Mouse (Mus musculus) liver, adult 2 months (tissue): Measurements from ENCODE around the gene Gsx1. TPM values are rescaled to one million over a fixed set of nuclear protein-coding genes. Genes with fewer than 3 reads are reported as not detected.

Experiments used
- DNase-seq: peaks from one replicate; pipeline ENCODE4 v3.0.0-alpha.2; 2011; ENCODE audit warnings: low read depth, low spot score; ENCODE audit errors: extremely low read depth
- H3K27ac ChIP-seq: fragments of 200-500 bp; replicated peaks from 2 replicates; pipeline ENCODE4 v1.5.1; 2012; ENCODE audit warnings: low read depth, mild to moderate bottlenecking, control low read depth, inconsistent platforms, low read length; ENCODE audit not compliant: insufficient read depth
- H3K27me3 ChIP-seq: fragments of 200-500 bp; 2 replicates; pipeline ENCODE4 v1.6.1; 2012; ENCODE audit warnings: mild to moderate bottlenecking, moderate library complexity, low read length, inconsistent platforms; ENCODE audit not compliant: control insufficient read depth, insufficient read depth
- H3K36me3 ChIP-seq: fragments of 200-500 bp; 2 replicates; pipeline ENCODE4 v1.6.1; 2012; ENCODE audit warnings: low read length, inconsistent platforms; ENCODE audit not compliant: control insufficient read depth, insufficient read depth
- H3K4me1 ChIP-seq: fragments of 200-500 bp; 2 replicates; pipeline ENCODE4 v1.6.1; 2011; ENCODE audit warnings: low read length; ENCODE audit not compliant: control insufficient read depth, insufficient read depth
- H3K4me3 ChIP-seq: fragments of 200-500 bp; 2 replicates; pipeline ENCODE4 v1.5.1; 2011; ENCODE audit warnings: low read depth, mild to moderate bottlenecking, control low read depth, low read length, moderate library complexity; ENCODE audit not compliant: insufficient read depth
- H3K79me2 ChIP-seq: fragments of 200-500 bp; 2 replicates; pipeline ENCODE4 v1.6.1; 2012; ENCODE audit warnings: inconsistent platforms, mild to moderate bottlenecking, low read length, moderate library complexity; ENCODE audit not compliant: control insufficient read depth, insufficient read depth
- H3K9ac ChIP-seq: fragments of 200-500 bp; 2 replicates; pipeline ENCODE4 v1.6.1; 2012; ENCODE audit warnings: low read depth, mild to moderate bottlenecking, control low read depth, inconsistent platforms, low read length
- CTCF ChIP-seq: fragments of 200-500 bp; IDR thresholded peaks from 2 replicates; pipeline ENCODE4 v1.5.1; 2011; ENCODE audit warnings: low read depth, low read length, control low read depth
- POLR2A ChIP-seq: fragments of 200-500 bp; IDR thresholded peaks from 2 replicates; pipeline ENCODE4 v1.6.1; 2011; ENCODE audit warnings: low read length, control low read depth; ENCODE audit not compliant: insufficient read depth; ENCODE audit errors: extremely low read depth
- WGBS: fragments of 180-500 bp; shearing (Covaris S2); methylation state at CpG from one replicate; pipeline ENCODE4 v1.1.7; 2018; 5-methylcytosine and 5-hydroxymethylcytosine counted together
- polyA plus RNA-seq: library from polyadenylated mRNA; depleted of rRNA; stranded (reverse); fragments of >200 nt; gene quantifications from 2 replicates; pipeline ENCODE4 v1.2.3, GENCODE M21; 2012; rRNA removed
- total RNA-seq: library from RNA; depleted of rRNA; stranded (reverse); fragments of >200 nt; gene quantifications from 2 replicates; pipeline ENCODE4 v1.2.3, GENCODE M21; 2014; rRNA removed

The Gsx1 gene
- total RNA-seq (not detected in 2 replicates), polyA plus RNA-seq (not detected in 2 replicates)

- no peak for DNase-seq
- Histone ChIP-seq H3K4me1 (peaks cover 11% of the 10 kb centered on the region), H3K27ac (no peak within 1 kb of the TSS), H3K4me3 (peak within 1 kb of the TSS; percentile 32; the same call in 1 of the 2 replicates), H3K27me3 (peaks cover 45% of the 10 kb centered on the region), H3K9ac (no peak within 1 kb of the TSS), H3K79me2 (no peaks in the 10 kb centered on the region), H3K36me3 (no peaks in the 10 kb centered on the region)
- WGBS = 1% methylated on average over 37 of the region's 37 CpGs
- TF ChIP-seq POLR2A = no peak
- TF ChIP-seq CTCF = no peak
These were observed at the start of gene Gsx1 for GRCm38 (mm10) chr5:147188571-147188975. Gene Gsx1, plus strand, starts transcription at chr5:147188696.

GRCm38 (mm10) chr5:147147340-147147739 is 41.2 kb upstream of the Gsx1 start:
- H3K9ac ChIP-seq = no peak overlapping the region
- H3K4me1 ChIP-seq = no peaks in the 10 kb centered on the region
- no peaks in the 10 kb centered on the region for H3K36me3 ChIP-seq
- no peaks in the 10 kb centered on the region for H3K79me2 ChIP-seq
- H3K27me3 ChIP-seq = no peaks in the 10 kb centered on the region
- no peak overlapping the region for H3K27ac ChIP-seq
- DNase-seq = peak; percentile 33
- TF ChIP-seq CTCF = peak; percentile 56; the same call in 1 of the 2 replicates
- no peak for TF ChIP-seq POLR2A
- no peak overlapping the region for H3K4me3 ChIP-seq

GRCm38 (mm10) chr5:147154806-147155371 is 33.6 kb upstream of the Gsx1 start:
- 38% methylated on average over 13 of the region's 13 CpGs for WGBS
- peaks cover 5% of the 10 kb centered on the region; the same call in 1 of the 2 replicates for H3K27me3 ChIP-seq
- no peaks in the 10 kb centered on the region for H3K79me2 ChIP-seq
- TF ChIP-seq POLR2A (no peak), CTCF (no peak)
- H3K4me3 ChIP-seq = no peak overlapping the region
- no peak overlapping the region for H3K9ac ChIP-seq
- H3K27ac ChIP-seq = no peak overlapping the region
- DNase-seq = no peak
- no peaks in the 10 kb centered on the region for H3K36me3 ChIP-seq
- no peaks in the 10 kb centered on the region for H3K4me1 ChIP-seq

- H3K27ac ChIP-seq = no peak overlapping the region
- H3K4me3 ChIP-seq = no peak overlapping the region
- H3K36me3 ChIP-seq = no peaks in the 10 kb centered on the region
- H3K27me3 ChIP-seq = peaks cover 5% of the 10 kb centered on the region; the same call in 1 of the 2 replicates
- no peaks in the 10 kb centered on the region for H3K79me2 ChIP-seq
- H3K9ac ChIP-seq = no peak overlapping the region
- WGBS = 32% methylated on average over 13 of the region's 13 CpGs
- no peaks in the 10 kb centered on the region for H3K4me1 ChIP-seq
- no peak for DNase-seq
- no peak for TF ChIP-seq POLR2A
- TF ChIP-seq CTCF = no peak
These were observed 32.9 kb upstream of the Gsx1 start for GRCm38 (mm10) chr5:147155449-147156133.

- no peaks in the 10 kb centered on the region for H3K36me3 ChIP-seq
- no peaks in the 10 kb centered on the region for H3K4me1 ChIP-seq
- no peak overlapping the region for H3K27ac ChIP-seq
- 22% methylated on average over 3 of the region's 3 CpGs for WGBS
- no peak overlapping the region for H3K4me3 ChIP-seq
- DNase-seq = no peak
- H3K27me3 ChIP-seq = peaks cover 5% of the 10 kb centered on the region; the same call in 1 of the 2 replicates
- no peak for TF ChIP-seq CTCF
- TF ChIP-seq POLR2A = no peak
- H3K9ac ChIP-seq = no peak overlapping the region
- H3K79me2 ChIP-seq = no peaks in the 10 kb centered on the region
These were observed 32.1 kb upstream of the Gsx1 start for GRCm38 (mm10) chr5:147156376-147156775.

GRCm38 (mm10) chr5:147157441-147157840 is 31.1 kb upstream of the Gsx1 start:
- 75% methylated on average over 7 of the region's 7 CpGs for WGBS
- H3K9ac ChIP-seq = no peak overlapping the region
- H3K4me3 ChIP-seq = no peak overlapping the region
- H3K4me1 ChIP-seq = no peaks in the 10 kb centered on the region
- peaks cover 5% of the 10 kb centered on the region; the same call in 1 of the 2 replicates for H3K27me3 ChIP-seq
- no peak for DNase-seq
- H3K79me2 ChIP-seq = no peaks in the 10 kb centered on the region
- TF ChIP-seq POLR2A (no peak), CTCF (no peak)
- no peaks in the 10 kb centered on the region for H3K36me3 ChIP-seq
- no peak overlapping the region for H3K27ac ChIP-seq
